12 mouse cellular contexts compared by ENCODE assay signal in genomic region chr6:54771171-54771570, GRCm38 (mm10). TPM values are rescaled to one million over a fixed set of nuclear protein-coding genes. Genes with fewer than 3 reads are reported as not detected.
A peak's percentile ranks its signal among the peaks of the same experiment; 100 is the strongest.
DNase-seq lines count a peak whose midpoint lies in the region; ATAC-seq and TF ChIP-seq lines count a peak whose summit lies in the region.
"Had no signal": no experiment of that assay in that cellular context is flagged by ENCODE, and none has a peak within 500 bp of the region (broad histone marks: within the 10 kb centered on the region; RNA-seq: fewer than 3 reads in every experiment).

No protein-coding gene starts in this region.

- H3K9ac ChIP-seq in hindbrain, postnatal 0 days (replicated peaks; ENCODE audit: low read length) = no peak overlapping the region
- H3K9ac ChIP-seq in hindbrain, embryonic 13.5 days = no peak overlapping the region
- H3K9ac ChIP-seq: hindbrain, embryonic 12.5 days had no signal

- TF ChIP-seq CTCF in hindbrain, postnatal 0 days (IDR thresholded peaks at IDR 0.05; ENCODE audit: low read depth) = no peak
- no peak for TF ChIP-seq CTCF in Patski (IDR thresholded peaks at IDR 0.05)

- no peaks in the 10 kb centered on the region for H3K36me3 ChIP-seq in hindbrain, postnatal 0 days (ENCODE audit: insufficient read depth, low read length)
- no peaks in the 10 kb centered on the region for H3K36me3 ChIP-seq in hindbrain, embryonic 13.5 days
- H3K36me3 ChIP-seq: G1E; hindbrain, embryonic 12.5 days had no signal

- H3K27me3 ChIP-seq in hindbrain, postnatal 0 days (ENCODE audit: insufficient read depth, low read length) = no peaks in the 10 kb centered on the region
- 0 out of 2 replicates have a peak, but pooled peaks cover 2% of the 10 kb centered on the region for H3K27me3 ChIP-seq in hindbrain, embryonic 13.5 days
- H3K27me3 ChIP-seq in Patski = no peaks in the 10 kb centered on the region
- H3K27me3 ChIP-seq: hindbrain, embryonic 12.5 days had no signal

- in situ Hi-C loops in Patski (cut with MboI; ENCODE audit: low pct_unique_long_range_greater_than_20kb) = no loop called here

- peaks cover 5% of the 10 kb centered on the region; the same call in 1 of the 2 replicates for H3K4me1 ChIP-seq in hindbrain, postnatal 0 days (ENCODE audit: insufficient read depth, low read length)
- H3K4me1 ChIP-seq in hindbrain, embryonic 13.5 days (replicated peaks) = peaks cover 4% of the 10 kb centered on the region

- no peak overlapping the region for H3K4me2 ChIP-seq in hindbrain, postnatal 0 days (ENCODE audit: low read depth, low read length)
- no peak overlapping the region for H3K4me2 ChIP-seq in hindbrain, embryonic 13.5 days
- H3K4me2 ChIP-seq: hindbrain, embryonic 12.5 days had no signal

- POLR2A ChIA-PET in Patski (lab: Charles Lee) = no interaction called here

- no peak overlapping the region for H3K27ac ChIP-seq in hindbrain, postnatal 0 days
- no peak overlapping the region for H3K27ac ChIP-seq in hindbrain, embryonic 13.5 days
- H3K27ac ChIP-seq: hindbrain, embryonic 12.5 days had no signal

- peak; percentile 57 for DNase-seq in hindbrain, postnatal 0 days (ENCODE audit: low spot score)
- DNase-seq in Patski (ENCODE audit: low read depth, low spot score) = peak; percentile 24
- peak; percentile 29 to 66 for DNase-seq in gastrocnemius, postnatal 4 days (ENCODE audit: low spot score in 2 of 2)
- DNase-seq in layer of hippocampus, postnatal 36 days = peak; percentile 38 to 54
- no peak for DNase-seq in cerebellum, adult 9-11 months
- DNase-seq: spleen, adult 18-20 months had no signal

- no peak overlapping the region for H3K4me3 ChIP-seq in hindbrain, postnatal 0 days (ENCODE audit: low read length)
- H3K4me3 ChIP-seq in hindbrain, embryonic 13.5 days = no peak overlapping the region
- H3K4me3 ChIP-seq: hindbrain, embryonic 12.5 days; megakaryocyte, embryonic 14.5 days had no signal

- 47% methylated on average over 8 of the region's 8 CpGs for WGBS in hindbrain, postnatal 0 days
- WGBS in hindbrain, embryonic 13.5 days = 68% methylated on average over 8 of the region's 8 CpGs

- peak; percentile 56; the same call in 1 of the 2 replicates for ATAC-seq in hindbrain, postnatal 0 days
- no peak for ATAC-seq in hindbrain, embryonic 13.5 days (ENCODE audit: low FRiP score)
- ATAC-seq in Patski = peak; percentile 47
- ATAC-seq in monocyte, adult 5-6 weeks (replicated peaks; ENCODE audit: insufficient number of reproducible peaks, low FRiP score, low TSS enrichment, poor library complexity, severe bottlenecking) = no peak
- no peak for ATAC-seq in megakaryocyte progenitor cell, adult 5-6 weeks (replicated peaks; ENCODE audit: poor library complexity)

- CTCF ChIA-PET in Patski (lab: Charles Lee) = interaction anchor here (1.0 to 1.2 kb wide), 2 partner anchors 10 to 16 kb away, joined by 4 to 5 read pairs; no protein-coding TSS in a partner anchor

- no peaks in the 10 kb centered on the region for H3K9me3 ChIP-seq in hindbrain, postnatal 0 days (ENCODE audit: low read length)
- no peaks in the 10 kb centered on the region for H3K9me3 ChIP-seq in hindbrain, embryonic 13.5 days
- H3K9me3 ChIP-seq: G1E had no signal

RNA-seq across cellular contexts. Expression of gene Znrf2, which starts 45.5 kb away (rescaled TPM):
- total RNA-seq in hindbrain, postnatal 0 days (2014; rRNA removed) = 45.9 and 50.0 TPM in 2 replicates
- 5.9 and 7.0 TPM in 2 replicates for polyA plus RNA-seq in hindbrain, postnatal 0 days (2015; fragmentation: Nextera tagmentation; extraction: Ambion mirVana)
- polyA plus RNA-seq in hindbrain, embryonic 13.5 days (2015; fragmentation: Nextera tagmentation; extraction: Ambion mirVana) = 5.6 and 5.9 TPM in 2 replicates
- polyA plus RNA-seq in Patski (2021) = 17.4 TPM
- total RNA-seq in gastrocnemius, postnatal 4 days (2021) = 10 to 100 TPM; 10.9 to 11.0 TPM
- total RNA-seq in layer of hippocampus, postnatal 36 days (2021) = 10 to 100 TPM; 23.0 to 23.6 TPM
- total RNA-seq in monocyte, adult 5-6 weeks (2017) = 73.5 to 140 TPM (median 84.1 TPM) in 3 replicates
- total RNA-seq in megakaryocyte progenitor cell, adult 5-6 weeks (2015) = 71.1 and 75.3 TPM in 2 replicates
- 61.4 and 66.6 TPM in 2 replicates for total RNA-seq in megakaryocyte progenitor cell, adult 5-6 weeks (2017)

Comparison
In these comparisons a context has a peak if more than half of its experiments do, and no peak if none do; other contexts are left out.
1. ATAC-seq: peak in hindbrain, postnatal 0 days (single experiment) and Patski (single experiment); none in hindbrain, embryonic 13.5 days (single experiment), monocyte, adult 5-6 weeks (single experiment) and megakaryocyte progenitor cell, adult 5-6 weeks (single experiment).